Mouse (Mus musculus) olfactory bulb, adult 2 months (tissue): Measurements from ENCODE around the gene Crygb.

Experiments
- CTCF ChIP-seq: fragments of 200-500 bp; IDR thresholded peaks from 2 replicates; pipeline ENCODE4 v1.5.1; 2012; ENCODE audit warnings: low read depth, mild to moderate bottlenecking, low read length, moderate library complexity; ENCODE audit not compliant: insufficient read depth
- POLR2A ChIP-seq: fragments of 200-500 bp; IDR thresholded peaks from 2 replicates; pipeline ENCODE4 v1.6.1; 2012; ENCODE audit warnings: mild to moderate bottlenecking, low read depth, low read length, moderate library complexity; ENCODE audit not compliant: insufficient read depth

DNA sequence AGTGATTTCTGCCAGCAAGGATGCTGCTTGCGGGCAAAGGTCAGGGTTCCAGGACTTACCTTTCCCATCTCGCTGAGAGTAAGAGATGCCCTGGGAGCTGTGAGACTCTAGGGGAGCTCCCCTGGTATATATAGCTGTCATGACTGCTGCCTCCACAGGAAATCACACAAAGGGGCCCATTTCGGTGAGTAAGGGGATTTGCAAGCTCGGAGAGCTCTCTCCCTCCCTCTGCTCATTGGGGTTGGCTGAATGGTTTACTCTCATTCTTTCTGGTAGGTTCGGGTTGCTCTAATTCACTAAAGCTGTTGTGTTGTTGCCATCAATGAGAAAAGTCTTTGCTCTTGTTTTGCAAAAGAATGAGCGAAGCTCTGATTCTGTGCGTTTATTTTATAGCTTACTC is at the start of gene Crygb:
- no peak for TF ChIP-seq POLR2A
- no peak for TF ChIP-seq CTCF
